Mouse (Mus musculus) mouse trophoblast stem cell (cell line): ENCODE results near the gene Ttc30a1.
"Not testable (repeated sequence)": the region's sequence is repeated elsewhere in the genome, so short reads cannot be mapped to it uniquely, and the experiment has no call there.

Source experiments
- in situ Hi-C, 2 experiments: fragments of 300-500 bp; cut with MseI, MboI; formaldehyde crosslinking; loops; 2 replicates in 1 of 2; 3 replicates in 1 of 2; pipeline ENCODE4 v1.15.1; 2025

The Ttc30a1 gene

GRCm38 (mm10) chr2:75936685-75937084, 45.1 kb downstream of the Ttc30a1 start:
- in situ Hi-C loops = not testable (repeated sequence)

- in situ Hi-C loops = no loop called here
Observed at GRCm38 (mm10) chr2:75933541-75933940, 48.2 kb downstream of the Ttc30a1 start.

- in situ Hi-C loops = no loop called here
Observed at GRCm38 (mm10) chr2:75930941-75931340, 50.8 kb downstream of the Ttc30a1 start.

GRCm38 (mm10) chr2:75929786-75930444, 51.9 kb downstream of the Ttc30a1 start:
- in situ Hi-C loops = no loop called here

- in situ Hi-C loops = no loop called here
Observed at GRCm38 (mm10) chr2:75929141-75929540, 52.6 kb downstream of the Ttc30a1 start.
